Comparison of ENCODE assay signal across 13 mouse cellular contexts in the genomic region with DNA sequence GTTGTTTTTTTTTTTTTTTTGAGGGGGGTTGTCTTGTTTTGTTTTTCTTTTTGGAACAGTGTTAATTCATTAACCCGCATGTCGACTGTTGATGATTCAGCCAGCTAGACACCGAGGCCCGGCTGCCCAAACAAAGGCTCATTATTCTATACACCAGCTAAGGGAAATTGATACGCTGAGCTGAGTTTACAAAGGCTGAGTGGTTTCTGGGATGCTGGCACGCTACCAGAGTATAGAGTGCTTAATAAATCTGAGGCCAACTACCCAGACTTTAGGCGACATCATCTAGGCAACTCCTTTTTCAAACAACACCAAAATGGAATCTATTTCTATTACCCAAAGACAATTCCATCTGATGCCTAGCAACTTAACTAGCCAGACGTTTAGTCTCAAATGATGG. TPM values are rescaled to one million over a fixed set of nuclear protein-coding genes. Genes with fewer than 3 reads are reported as not detected.
A peak's percentile ranks its signal among the peaks of the same experiment; 100 is the strongest.
DNase-seq lines count a peak whose midpoint lies in the region; ATAC-seq and TF ChIP-seq lines count a peak whose summit lies in the region.
"Had no signal": no experiment of that assay in that cellular context is flagged by ENCODE, and none has a peak within 500 bp of the region (broad histone marks: within the 10 kb centered on the region; RNA-seq: fewer than 3 reads in every experiment).

No protein-coding gene starts in this region.

- no peak overlapping the region for H3K4me3 ChIP-seq in forebrain, postnatal 0 days (ENCODE audit: low read depth, low read length)
- no peak overlapping the region for H3K4me3 ChIP-seq in forebrain, embryonic 11.5 days (ENCODE audit: low read depth, low read length)
- H3K4me3 ChIP-seq in lung, embryonic 14.5 days (ENCODE audit: low read depth, low read length): no peak overlapping the region
- H3K4me3 ChIP-seq in embryonic facial prominence, embryonic 10.5 days: no peak overlapping the region
- no peak overlapping the region for H3K4me3 ChIP-seq in midbrain, postnatal 0 days (ENCODE audit: low read depth, low read length)
- H3K4me3 ChIP-seq in cerebellum, adult 2 months (replicated peaks; ENCODE audit: insufficient read depth, low read depth, low read length): no peak overlapping the region
- H3K4me3 ChIP-seq: heart, embryonic 12.5 days; liver, embryonic 13.5 days had no signal

- ATAC-seq in forebrain, postnatal 0 days: no peak
- ATAC-seq in forebrain, embryonic 11.5 days (replicated peaks; ENCODE audit: low FRiP score): no peak
- ATAC-seq in lung, embryonic 14.5 days (ENCODE audit: insufficient read depth): peak; percentile 17; the same call in 1 of the 2 replicates
- ATAC-seq in midbrain, postnatal 0 days (ENCODE audit: low FRiP score): no peak
- ATAC-seq in granulocyte monocyte progenitor cell, adult 5-6 weeks (replicated peaks; ENCODE audit: poor library complexity, severe bottlenecking): no peak

- H3K27me3 ChIP-seq in forebrain, postnatal 0 days (ENCODE audit: insufficient read depth, low read length): no peaks in the 10 kb centered on the region
- H3K27me3 ChIP-seq in forebrain, embryonic 11.5 days (ENCODE audit: control insufficient read depth, insufficient read depth, low read length): no peaks in the 10 kb centered on the region
- no peaks in the 10 kb centered on the region for H3K27me3 ChIP-seq in lung, embryonic 14.5 days (ENCODE audit: insufficient read depth, low read length)
- no peaks in the 10 kb centered on the region for H3K27me3 ChIP-seq in embryonic facial prominence, embryonic 10.5 days (replicated peaks; ENCODE audit: low read depth, poor library complexity, severe bottlenecking)
- H3K27me3 ChIP-seq in midbrain, postnatal 0 days (ENCODE audit: insufficient read depth, low read length): no peaks in the 10 kb centered on the region
- H3K27me3 ChIP-seq in cerebellum, adult 2 months (ENCODE audit: control insufficient read depth, insufficient read depth, low read length): no peaks in the 10 kb centered on the region
- H3K27me3 ChIP-seq: heart, embryonic 12.5 days; liver, embryonic 13.5 days had no signal

- peak; percentile 15 for DNase-seq in forebrain, postnatal 0 days
- no peak for DNase-seq in forebrain, embryonic 11.5 days (ENCODE audit: low spot score)
- peak; percentile 80 for DNase-seq in lung, embryonic 14.5 days
- DNase-seq in lung, postnatal 36 days: no peak
- peak; percentile 28 for DNase-seq in embryonic facial prominence, embryonic 10.5 days (ENCODE audit: low spot score)
- peak; percentile 42 for DNase-seq in midbrain, postnatal 0 days (ENCODE audit: low spot score)
- DNase-seq in cerebellum, adult 2 months: no peak
- DNase-seq: kidney, adult 9 months; liver, embryonic 13.5 days; right cerebral cortex, postnatal 25 days; thymus, adult 18-20 months had no signal

- TF ChIP-seq POLR2A in cerebellum, adult 2 months (IDR thresholded peaks at IDR 0.05; ENCODE audit: borderline replicate concordance, insufficient read depth, low read length): no peak

- no peaks in the 10 kb centered on the region for H3K36me3 ChIP-seq in forebrain, postnatal 0 days (ENCODE audit: insufficient read depth)
- H3K36me3 ChIP-seq in forebrain, embryonic 11.5 days (ENCODE audit: control insufficient read depth, insufficient read depth, low read length): no peaks in the 10 kb centered on the region
- no peaks in the 10 kb centered on the region for H3K36me3 ChIP-seq in lung, embryonic 14.5 days (ENCODE audit: insufficient read depth)
- H3K36me3 ChIP-seq in embryonic facial prominence, embryonic 10.5 days (replicated peaks): no peaks in the 10 kb centered on the region
- no peaks in the 10 kb centered on the region for H3K36me3 ChIP-seq in midbrain, postnatal 0 days (ENCODE audit: insufficient read depth, low read length)
- H3K36me3 ChIP-seq: heart, embryonic 12.5 days; liver, embryonic 13.5 days had no signal

- H3K4me2 ChIP-seq in forebrain, postnatal 0 days (ENCODE audit: low read depth): no peak overlapping the region
- H3K4me2 ChIP-seq in forebrain, embryonic 11.5 days (ENCODE audit: low read depth, low read length, severe bottlenecking): no peak overlapping the region
- H3K4me2 ChIP-seq in lung, embryonic 14.5 days: no peak overlapping the region
- no peak overlapping the region for H3K4me2 ChIP-seq in midbrain, postnatal 0 days (ENCODE audit: low read depth, low read length, poor library complexity, severe bottlenecking)
- H3K4me2 ChIP-seq: heart, embryonic 12.5 days; liver, embryonic 13.5 days had no signal

- no peaks in the 10 kb centered on the region for H3K4me1 ChIP-seq in forebrain, postnatal 0 days (ENCODE audit: insufficient read depth)
- peaks cover 2% of the 10 kb centered on the region; the same call in 1 of the 2 replicates for H3K4me1 ChIP-seq in forebrain, embryonic 11.5 days (replicated peaks; ENCODE audit: control insufficient read depth, insufficient read depth, low read length)
- no peaks in the 10 kb centered on the region for H3K4me1 ChIP-seq in lung, embryonic 14.5 days (ENCODE audit: insufficient read depth)
- peaks cover 22% of the 10 kb centered on the region; the same call in 1 of the 2 replicates for H3K4me1 ChIP-seq in embryonic facial prominence, embryonic 10.5 days
- H3K4me1 ChIP-seq in midbrain, postnatal 0 days (ENCODE audit: insufficient read depth, low read length): no peaks in the 10 kb centered on the region
- H3K4me1 ChIP-seq in cerebellum, adult 2 months (ENCODE audit: control insufficient read depth, insufficient read depth, low read length): no peaks in the 10 kb centered on the region
- H3K4me1 ChIP-seq: liver, embryonic 13.5 days had no signal

- WGBS in forebrain, postnatal 0 days: 5% methylated on average over 8 of the region's 8 CpGs
- whole genome bisulfite sequencing in forebrain, embryonic 11.5 days: 21% methylated on average over 8 of the region's 8 CpGs
- 29% methylated on average over 8 of the region's 8 CpGs for WGBS in lung, embryonic 14.5 days
- WGBS in embryonic facial prominence, embryonic 10.5 days: 22% methylated on average over 8 of the region's 8 CpGs
- 20% methylated on average over 8 of the region's 8 CpGs for WGBS in midbrain, postnatal 0 days
- 39% methylated on average over 8 of the region's 8 CpGs for WGBS in cerebellum, adult 2 months

- H3K27ac ChIP-seq in forebrain, postnatal 0 days (ENCODE audit: low read depth, low read length): no peak overlapping the region
- no peak overlapping the region for H3K27ac ChIP-seq in forebrain, embryonic 11.5 days (ENCODE audit: low read depth, low read length)
- H3K27ac ChIP-seq in lung, embryonic 14.5 days (ENCODE audit: low read depth): no peak overlapping the region
- 0 out of 2 replicates have a peak overlapping the region, but pooled peaks have one; percentile 51 for H3K27ac ChIP-seq in embryonic facial prominence, embryonic 10.5 days (replicated peaks)
- H3K27ac ChIP-seq in midbrain, postnatal 0 days (ENCODE audit: low read depth, low read length): no peak overlapping the region
- H3K27ac ChIP-seq in cerebellum, adult 2 months (ENCODE audit: insufficient read depth, low read length): no peak overlapping the region
- H3K27ac ChIP-seq: liver, embryonic 13.5 days had no signal

- H3K9ac ChIP-seq in forebrain, postnatal 0 days: no peak overlapping the region
- no peak overlapping the region for H3K9ac ChIP-seq in forebrain, embryonic 11.5 days (ENCODE audit: low read length)
- H3K9ac ChIP-seq in lung, embryonic 14.5 days: no peak overlapping the region
- H3K9ac ChIP-seq in midbrain, postnatal 0 days (replicated peaks; ENCODE audit: low read length, poor library complexity, severe bottlenecking): no peak overlapping the region
- H3K9ac ChIP-seq: heart, embryonic 12.5 days; liver, embryonic 13.5 days had no signal

- no peaks in the 10 kb centered on the region for H3K9me3 ChIP-seq in forebrain, postnatal 0 days (ENCODE audit: low read length)
- no peaks in the 10 kb centered on the region for H3K9me3 ChIP-seq in forebrain, embryonic 11.5 days (ENCODE audit: control insufficient read depth, low read length)
- H3K9me3 ChIP-seq in lung, embryonic 14.5 days (ENCODE audit: low read depth, low read length): no peaks in the 10 kb centered on the region
- no peaks in the 10 kb centered on the region for H3K9me3 ChIP-seq in embryonic facial prominence, embryonic 10.5 days
- no peaks in the 10 kb centered on the region for H3K9me3 ChIP-seq in midbrain, postnatal 0 days (ENCODE audit: low read length)
- H3K9me3 ChIP-seq: heart, embryonic 12.5 days; liver, embryonic 13.5 days had no signal

- no peak for TF ChIP-seq CTCF in forebrain, postnatal 0 days (IDR thresholded peaks at IDR 0.05; ENCODE audit: low read depth)
- TF ChIP-seq CTCF in lung, embryonic 14.5 days (IDR thresholded peaks at IDR 0.05; ENCODE audit: low read depth): no peak
- TF ChIP-seq CTCF in midbrain, postnatal 0 days (IDR thresholded peaks at IDR 0.05): no peak
- no peak for TF ChIP-seq CTCF in cerebellum, adult 2 months (IDR thresholded peaks at IDR 0.05; ENCODE audit: borderline replicate concordance, insufficient read depth, low read depth, low read length)

RNA-seq across cellular contexts. Expression of gene Ypel2, which starts 13.9 kb away (rescaled TPM):
- total RNA-seq in forebrain, postnatal 0 days (2014; rRNA removed): 5.6 and 6.3 TPM in 2 replicates
- 3.7 and 4.5 TPM in 2 replicates for polyA plus RNA-seq in forebrain, postnatal 0 days (2015; fragmentation: Nextera tagmentation; extraction: Ambion mirVana)
- 5.4 and 6.0 TPM in 2 replicates for polyA plus RNA-seq in forebrain, embryonic 11.5 days (2014; fragmentation: Nextera tagmentation; extraction: Ambion mirVana)
- polyA plus RNA-seq in lung, embryonic 14.5 days (2014; fragmentation: Nextera tagmentation; extraction: Ambion mirVana): 6.8 and 7.0 TPM in 2 replicates
- 4.2 and 5.4 TPM in 2 replicates for polyA plus RNA-seq in embryonic facial prominence, embryonic 10.5 days (2016; fragmentation: Nextera tagmentation; extraction: Ambion mirVana)
- total RNA-seq in midbrain, postnatal 0 days (2014; rRNA removed): 5.8 and 6.1 TPM in 2 replicates
- polyA plus RNA-seq in midbrain, postnatal 0 days (2015; fragmentation: Nextera tagmentation; extraction: Ambion mirVana): 4.2 and 4.3 TPM in 2 replicates
- total RNA-seq in granulocyte monocyte progenitor cell, adult 5-6 weeks (2014; fragmentation: Nextera tagmentation): 11.6 and 18.4 TPM in 2 replicates
- 6.7 and 6.9 TPM in 2 replicates for total RNA-seq in granulocyte monocyte progenitor cell, adult 5-6 weeks (2017)
- 25.3 and 26.7 TPM in 2 replicates for polyA plus RNA-seq in cerebellum, adult 2 months (2012; rRNA removed)

Comparison
In these comparisons a context has a peak if more than half of its experiments do, and no peak if none do; other contexts are left out.
1. DNase-seq: peak in forebrain, postnatal 0 days (single experiment), lung, embryonic 14.5 days (single experiment), embryonic facial prominence, embryonic 10.5 days (single experiment) and midbrain, postnatal 0 days (single experiment); none in forebrain, embryonic 11.5 days (single experiment), lung, postnatal 36 days (single experiment) and cerebellum, adult 2 months (0 of 2).